7 mouse cellular contexts compared by ENCODE assay signal in the genomic region with DNA sequence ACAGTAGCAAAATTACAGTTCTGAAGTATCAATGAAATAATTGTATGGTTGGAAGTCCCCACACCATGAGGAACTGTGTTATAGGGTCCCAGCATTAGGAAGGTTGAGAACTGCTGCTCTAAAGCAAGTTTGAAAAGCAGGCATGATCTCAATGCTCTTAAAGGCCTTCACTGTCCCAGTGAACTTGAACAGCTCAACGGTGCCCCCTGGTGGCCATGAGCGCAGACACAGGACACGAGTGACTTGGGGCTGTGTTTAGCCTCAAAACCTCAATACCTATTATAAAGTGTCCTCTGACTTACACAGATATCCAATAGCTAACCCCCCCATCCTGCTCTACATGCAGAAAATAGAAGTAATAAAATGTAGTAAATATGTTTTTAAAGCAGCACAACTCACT.
DNase-seq lines count a peak whose midpoint lies in the region; ATAC-seq and TF ChIP-seq lines count a peak whose summit lies in the region.

No protein-coding gene starts in this region.

- peak; percentile 69; the same call in 1 of the 2 replicates for ATAC-seq in intestine, postnatal 0 days
- peak; percentile 89 for ATAC-seq in midbrain, embryonic 13.5 days

- H3K9me3 ChIP-seq in intestine, postnatal 0 days (ENCODE audit: control insufficient read depth) = no peaks in the 10 kb centered on the region
- H3K9me3 ChIP-seq in midbrain, embryonic 13.5 days = no peaks in the 10 kb centered on the region

- TF ChIP-seq CTCF in intestine, postnatal 0 days (IDR thresholded peaks at IDR 0.05; ENCODE audit: low read depth) = peak; percentile 98

- H3K27ac ChIP-seq in intestine, postnatal 0 days (ENCODE audit: low read depth, low read length) = no peak overlapping the region
- H3K27ac ChIP-seq in midbrain, embryonic 13.5 days = no peak overlapping the region

- H3K36me3 ChIP-seq in intestine, postnatal 0 days (ENCODE audit: control insufficient read depth, insufficient read depth) = no peaks in the 10 kb centered on the region; the same call in 1 of the 2 replicates
- no peaks in the 10 kb centered on the region for H3K36me3 ChIP-seq in midbrain, embryonic 13.5 days

- H3K4me1 ChIP-seq in intestine, postnatal 0 days (replicated peaks; ENCODE audit: control insufficient read depth, insufficient read depth, low read length) = 0 out of 2 replicates have a peak, but pooled peaks cover 3% of the 10 kb centered on the region
- H3K4me1 ChIP-seq in midbrain, embryonic 13.5 days (replicated peaks) = peaks cover 8% of the 10 kb centered on the region

- intact Hi-C loops in left cerebral cortex, postnatal 4 days (cut with DNase I) = no loop called here

- no peak overlapping the region for H3K4me3 ChIP-seq in intestine, postnatal 0 days (ENCODE audit: low read depth, low read length)
- H3K4me3 ChIP-seq in midbrain, embryonic 13.5 days (replicated peaks) = no peak overlapping the region

- H3K9ac ChIP-seq in intestine, postnatal 0 days (ENCODE audit: low read depth, low read length) = no peak overlapping the region
- H3K9ac ChIP-seq in midbrain, embryonic 13.5 days (replicated peaks) = no peak overlapping the region

- peak; percentile 86 for DNase-seq in adrenal gland, adult 2 months
- DNase-seq in embryo, embryonic 11 days = peak; percentile 88
- DNase-seq in gastrocnemius, postnatal 4 days (ENCODE audit: low spot score in 2 of 2) = peak; percentile 84 to 91
- peak; percentile 88 for DNase-seq in left cerebral cortex, postnatal 4 days
- DNase-seq in spleen, adult 12 weeks (ENCODE audit: low spot score) = peak; percentile 77

- WGBS in intestine, postnatal 0 days = 0% methylated on average over 3 of the region's 3 CpGs
- WGBS in midbrain, embryonic 13.5 days = 0% methylated on average over 3 of the region's 3 CpGs

- H3K27me3 ChIP-seq in intestine, postnatal 0 days (replicated peaks; ENCODE audit: control insufficient read depth, insufficient read depth, low read length) = no peaks in the 10 kb centered on the region
- no peaks in the 10 kb centered on the region for H3K27me3 ChIP-seq in midbrain, embryonic 13.5 days

- H3K4me2 ChIP-seq in intestine, postnatal 0 days (replicated peaks; ENCODE audit: low read depth) = no peak overlapping the region
- no peak overlapping the region for H3K4me2 ChIP-seq in midbrain, embryonic 13.5 days (replicated peaks)
